Mouse (Mus musculus): ENCODE data around the gene Cops8. TPM values are rescaled to one million over a fixed set of nuclear protein-coding genes. Genes with fewer than 3 reads are reported as not detected.

Cops8 gene
- polyA plus RNA-seq, 1 experiment from 2014 or later: 136 TPM

- Histone ChIP-seq H3K27me3 (replicated peaks; ENCODE audit: control insufficient read depth, insufficient read depth, low read length) (no peaks in the 10 kb centered on the region), H3K9ac (ENCODE audit: low read length) (no peak overlapping the region), H3K27ac (ENCODE audit: low read depth) (no peak overlapping the region), H3K9me3 (ENCODE audit: control insufficient read depth, low read length) (no peaks in the 10 kb centered on the region), H3K36me3 (ENCODE audit: control insufficient read depth, insufficient read depth, low read length) (no peaks in the 10 kb centered on the region), H3K4me2 (ENCODE audit: low read length) (no peak overlapping the region), H3K4me1 (replicated peaks; ENCODE audit: control insufficient read depth, insufficient read depth, low read length) (peaks cover 18% of the 10 kb centered on the region; the same call in 1 of the 2 replicates), H3K4me3 (ENCODE audit: low read depth, low read length) (no peak overlapping the region)
- 78% methylated on average over 3 of the region's 3 CpGs for whole genome bisulfite sequencing
- DNase-seq (ENCODE audit: low spot score) (no peak), ATAC-seq (replicated peaks; ENCODE audit: low FRiP score, low TSS enrichment, low read depth) (no peak)
Measured at GRCm38 (mm10) chr1:90658581-90658980, 55.8 kb downstream of the Cops8 start.

GRCm38 (mm10) chr1:90660150-90660549 is 57.4 kb downstream of the Cops8 start:
- no peaks in the 10 kb centered on the region for H3K36me3 ChIP-seq (ENCODE audit: control insufficient read depth, insufficient read depth, low read length)
- no peak overlapping the region for H3K27ac ChIP-seq (ENCODE audit: low read depth)
- no peaks in the 10 kb centered on the region for H3K9me3 ChIP-seq (ENCODE audit: control insufficient read depth, low read length)
- H3K4me3 ChIP-seq (ENCODE audit: low read depth, low read length): no peak overlapping the region
- WGBS: 84% methylated on average over 7 of the region's 7 CpGs
- peaks cover 18% of the 10 kb centered on the region; the same call in 1 of the 2 replicates for H3K4me1 ChIP-seq (replicated peaks; ENCODE audit: control insufficient read depth, insufficient read depth, low read length)
- no peak overlapping the region for H3K9ac ChIP-seq (ENCODE audit: low read length)
- DNase-seq (ENCODE audit: low spot score): no peak
- no peak for ATAC-seq (replicated peaks; ENCODE audit: low FRiP score, low TSS enrichment, low read depth)
- H3K4me2 ChIP-seq (ENCODE audit: low read length): no peak overlapping the region
- H3K27me3 ChIP-seq (replicated peaks; ENCODE audit: control insufficient read depth, insufficient read depth, low read length): no peaks in the 10 kb centered on the region

- Histone ChIP-seq H3K4me1 (replicated peaks; ENCODE audit: control insufficient read depth, insufficient read depth, low read length) (peaks cover 18% of the 10 kb centered on the region; the same call in 1 of the 2 replicates), H3K4me3 (ENCODE audit: low read depth, low read length) (no peak overlapping the region), H3K9ac (ENCODE audit: low read length) (no peak overlapping the region), H3K27me3 (replicated peaks; ENCODE audit: control insufficient read depth, insufficient read depth, low read length) (no peaks in the 10 kb centered on the region), H3K9me3 (ENCODE audit: control insufficient read depth, low read length) (no peaks in the 10 kb centered on the region), H3K27ac (ENCODE audit: low read depth) (peak overlapping the region; percentile 78), H3K36me3 (ENCODE audit: control insufficient read depth, insufficient read depth, low read length) (no peaks in the 10 kb centered on the region), H3K4me2 (ENCODE audit: low read length) (no peak overlapping the region)
- DNase-seq (ENCODE audit: low spot score): no peak
- peak; percentile 47; the same call in 1 of the 2 replicates for ATAC-seq (replicated peaks; ENCODE audit: low FRiP score, low TSS enrichment, low read depth)
- 32% methylated on average over 6 of the region's 6 CpGs for WGBS
Measured at GRCm38 (mm10) chr1:90662491-90662890, 59.7 kb downstream of the Cops8 start.

Other genes with a start within 250 kb of the Cops8 start
- 103 TPM in 2 replicates for gene Col6a3, start 241.0 kb downstream of the Cops8 start, polyA plus RNA-seq (2014; fragmentation: Nextera tagmentation; extraction: Ambion mirVana)

Measured in intestine, embryonic 14.5 days (tissue).